Mouse (Mus musculus): Measurements from ENCODE around the gene Hoxa13. TPM values are rescaled to one million over a fixed set of nuclear protein-coding genes. Genes with fewer than 3 reads are reported as not detected.

The Hoxa13 gene
- polyA plus RNA-seq, 1 experiment from 2014 or later: not detected

DNA sequence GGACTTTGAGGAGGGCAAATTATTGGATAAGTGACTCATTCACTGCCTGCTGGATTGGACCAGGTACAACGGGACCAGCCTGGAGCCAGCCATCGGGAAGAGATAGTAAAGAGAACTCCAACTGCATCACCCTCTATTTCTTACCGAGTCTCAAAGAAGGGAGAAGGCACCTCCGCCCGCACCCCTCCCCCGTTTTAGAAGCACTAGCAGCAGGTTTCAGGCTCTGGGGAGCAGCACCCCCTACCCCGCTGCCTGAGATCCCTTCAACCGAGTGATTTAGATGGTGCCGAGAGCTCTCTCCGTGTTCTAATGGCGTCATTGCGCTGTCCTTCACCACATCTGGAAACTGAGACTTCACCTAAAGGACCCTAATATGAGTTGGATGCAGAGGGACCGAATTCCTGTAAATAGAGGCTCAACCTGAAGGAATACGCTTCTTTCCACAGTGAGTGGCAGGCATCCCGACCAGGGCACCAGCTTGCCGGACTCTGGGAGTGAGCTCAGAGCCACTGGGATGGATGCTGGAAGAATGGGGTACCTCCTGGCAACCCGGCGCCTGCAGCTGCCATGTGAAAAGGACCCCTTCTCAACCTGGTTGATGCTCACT is 4.7 kb upstream of the Hoxa13 start:
- ATAC-seq (ENCODE audit: low FRiP score) (no peak), DNase-seq (ENCODE audit: low spot score) (no peak)
- H3K4me2 ChIP-seq (replicated peaks): no peak overlapping the region
- H3K4me1 ChIP-seq (replicated peaks; ENCODE audit: control insufficient read depth, insufficient read depth, low read length): no peaks in the 10 kb centered on the region
- no peaks in the 10 kb centered on the region for H3K9me3 ChIP-seq (ENCODE audit: control insufficient read depth, low read length)
- no peak overlapping the region for H3K27ac ChIP-seq
- H3K4me3 ChIP-seq (replicated peaks; ENCODE audit: low read length): no peak overlapping the region
- H3K27me3 ChIP-seq (ENCODE audit: control insufficient read depth, insufficient read depth, low read length): peaks cover 96% of the 10 kb centered on the region
- no peaks in the 10 kb centered on the region for H3K36me3 ChIP-seq (replicated peaks; ENCODE audit: control insufficient read depth, insufficient read depth)
- under 1% methylated on average over 18 of the region's 18 CpGs for WGBS
- no peak overlapping the region for H3K9ac ChIP-seq

DNA sequence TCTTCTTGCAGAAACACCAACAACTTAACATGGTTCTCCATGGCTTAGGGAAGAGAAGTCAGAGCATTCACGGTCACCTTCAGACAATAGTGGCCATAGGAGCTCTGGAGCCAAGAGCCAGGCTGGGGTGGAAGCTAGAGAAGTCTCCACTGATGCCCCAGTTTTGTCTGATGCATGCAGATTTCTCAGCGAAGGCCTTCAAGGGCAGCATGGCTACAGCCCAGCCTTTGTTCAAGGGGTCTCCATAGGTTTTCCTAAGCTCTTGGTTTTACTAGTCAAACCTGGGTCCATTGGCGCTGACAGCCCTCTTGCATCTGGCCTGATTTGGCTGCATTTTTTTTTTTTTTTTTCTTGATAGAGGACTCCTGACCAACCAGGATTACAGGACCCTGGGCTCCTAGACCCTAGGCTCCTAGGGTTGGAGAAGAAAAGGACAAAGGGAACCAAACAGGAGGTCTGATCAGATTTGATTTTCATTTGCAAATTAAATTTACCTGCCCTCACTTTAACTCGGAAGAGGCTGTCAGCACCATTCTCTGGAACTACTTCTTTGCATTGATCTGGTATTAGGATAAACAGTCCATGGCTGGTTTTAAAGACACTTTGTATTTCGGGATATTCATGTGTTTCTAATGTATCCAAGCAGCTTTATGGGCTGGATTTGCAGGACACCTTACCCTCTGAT is 3.6 kb upstream of the Hoxa13 start:
- H3K36me3 ChIP-seq (replicated peaks; ENCODE audit: control insufficient read depth, insufficient read depth): no peaks in the 10 kb centered on the region
- DNase-seq (ENCODE audit: low spot score): no peak
- no peak overlapping the region for H3K4me2 ChIP-seq (replicated peaks)
- peaks cover 92% of the 10 kb centered on the region for H3K27me3 ChIP-seq (ENCODE audit: control insufficient read depth, insufficient read depth, low read length)
- 2% methylated on average over 5 of the region's 5 CpGs for WGBS
- H3K27ac ChIP-seq: no peak overlapping the region
- no peaks in the 10 kb centered on the region for H3K9me3 ChIP-seq (ENCODE audit: control insufficient read depth, low read length)
- no peak for ATAC-seq (ENCODE audit: low FRiP score)
- H3K4me1 ChIP-seq (replicated peaks; ENCODE audit: control insufficient read depth, insufficient read depth, low read length): no peaks in the 10 kb centered on the region; the same call in 1 of the 2 replicates
- H3K9ac ChIP-seq: no peak overlapping the region
- no peak overlapping the region for H3K4me3 ChIP-seq (replicated peaks; ENCODE audit: low read length)

- no peak overlapping the region for H3K4me2 ChIP-seq (replicated peaks)
- 2% methylated on average over 6 of the region's 6 CpGs for WGBS
- ATAC-seq (ENCODE audit: low FRiP score): no peak
Measured at GRCm38 (mm10) chr6:52263321-52263585, 2.6 kb upstream of the Hoxa13 start.

GRCm38 (mm10) chr6:52262463-52263320 is 2.0 kb upstream of the Hoxa13 start:
- no peaks in the 10 kb centered on the region; the same call in 1 of the 2 replicates for H3K4me1 ChIP-seq (replicated peaks; ENCODE audit: control insufficient read depth, insufficient read depth, low read length)
- 3% methylated on average over 24 of the region's 24 CpGs for WGBS
- no peak overlapping the region for H3K9ac ChIP-seq
- no peak overlapping the region for H3K27ac ChIP-seq
- DNase-seq (ENCODE audit: low spot score): no peak
- ATAC-seq (ENCODE audit: low FRiP score): no peak
- no peaks in the 10 kb centered on the region for H3K36me3 ChIP-seq (replicated peaks; ENCODE audit: control insufficient read depth, insufficient read depth)
- H3K4me2 ChIP-seq (replicated peaks): no peak overlapping the region
- H3K4me3 ChIP-seq (replicated peaks; ENCODE audit: low read length): no peak overlapping the region
- no peaks in the 10 kb centered on the region for H3K9me3 ChIP-seq (ENCODE audit: control insufficient read depth, low read length)
- H3K27me3 ChIP-seq (ENCODE audit: control insufficient read depth, insufficient read depth, low read length): peaks cover 92% of the 10 kb centered on the region

More at GRCm38 (mm10) chr6:52263321-52263585, 2.6 kb upstream of the Hoxa13 start:
- no peak for DNase-seq (ENCODE audit: low spot score)
- Histone ChIP-seq H3K27ac (no peak overlapping the region), H3K9ac (no peak overlapping the region), H3K9me3 (ENCODE audit: control insufficient read depth, low read length) (no peaks in the 10 kb centered on the region), H3K4me1 (replicated peaks; ENCODE audit: control insufficient read depth, insufficient read depth, low read length) (no peaks in the 10 kb centered on the region; the same call in 1 of the 2 replicates), H3K4me3 (replicated peaks; ENCODE audit: low read length) (no peak overlapping the region), H3K27me3 (ENCODE audit: control insufficient read depth, insufficient read depth, low read length) (peaks cover 92% of the 10 kb centered on the region), H3K36me3 (replicated peaks; ENCODE audit: control insufficient read depth, insufficient read depth) (no peaks in the 10 kb centered on the region)

GRCm38 (mm10) chr6:52261751-52262462 is 1.2 kb upstream of the Hoxa13 start:
- ATAC-seq (ENCODE audit: low FRiP score) (no peak), DNase-seq (ENCODE audit: low spot score) (no peak)
- H3K9me3 ChIP-seq (ENCODE audit: control insufficient read depth, low read length): no peaks in the 10 kb centered on the region
- no peaks in the 10 kb centered on the region for H3K36me3 ChIP-seq (replicated peaks; ENCODE audit: control insufficient read depth, insufficient read depth)
- H3K9ac ChIP-seq: no peak overlapping the region
- peaks cover 92% of the 10 kb centered on the region for H3K27me3 ChIP-seq (ENCODE audit: control insufficient read depth, insufficient read depth, low read length)
- no peaks in the 10 kb centered on the region; the same call in 1 of the 2 replicates for H3K4me1 ChIP-seq (replicated peaks; ENCODE audit: control insufficient read depth, insufficient read depth, low read length)
- WGBS: 4% methylated on average over 9 of the region's 9 CpGs
- no peak overlapping the region for H3K27ac ChIP-seq
- H3K4me2 ChIP-seq (replicated peaks): no peak overlapping the region
- H3K4me3 ChIP-seq (replicated peaks; ENCODE audit: low read length): no peak overlapping the region

- ATAC-seq (ENCODE audit: low FRiP score) (no peak), DNase-seq (ENCODE audit: low spot score) (no peak)
- under 1% methylated on average over 39 of the region's 39 CpGs for WGBS
- Histone ChIP-seq H3K27me3 (ENCODE audit: control insufficient read depth, insufficient read depth, low read length) (peaks cover 91% of the 10 kb centered on the region), H3K9ac (no peak overlapping the region), H3K27ac (no peak overlapping the region), H3K4me1 (replicated peaks; ENCODE audit: control insufficient read depth, insufficient read depth, low read length) (no peaks in the 10 kb centered on the region; the same call in 1 of the 2 replicates), H3K4me2 (replicated peaks) (peak overlapping the region; percentile 33; the same call in 1 of the 2 replicates), H3K4me3 (replicated peaks; ENCODE audit: low read length) (no peak overlapping the region), H3K9me3 (ENCODE audit: control insufficient read depth, low read length) (no peaks in the 10 kb centered on the region), H3K36me3 (replicated peaks; ENCODE audit: control insufficient read depth, insufficient read depth) (no peaks in the 10 kb centered on the region)
Measured at GRCm38 (mm10) chr6:52259811-52260261, 844 bp downstream of the Hoxa13 start.

GRCm38 (mm10) chr6:52259081-52259790 is 1.4 kb downstream of the Hoxa13 start:
- DNase-seq (ENCODE audit: low spot score) (no peak), ATAC-seq (ENCODE audit: low FRiP score) (no peak)
- Histone ChIP-seq H3K4me3 (replicated peaks; ENCODE audit: low read length) (no peak overlapping the region), H3K27ac (no peak overlapping the region), H3K27me3 (ENCODE audit: control insufficient read depth, insufficient read depth, low read length) (peaks cover 90% of the 10 kb centered on the region), H3K36me3 (replicated peaks; ENCODE audit: control insufficient read depth, insufficient read depth) (no peaks in the 10 kb centered on the region), H3K9me3 (ENCODE audit: control insufficient read depth, low read length) (no peaks in the 10 kb centered on the region), H3K4me2 (replicated peaks) (no peak overlapping the region), H3K4me1 (replicated peaks; ENCODE audit: control insufficient read depth, insufficient read depth, low read length) (no peaks in the 10 kb centered on the region; the same call in 1 of the 2 replicates), H3K9ac (no peak overlapping the region)
- 1% methylated on average over 24 of the region's 25 CpGs for WGBS

- under 1% methylated on average over 6 of the region's 6 CpGs for WGBS
- Histone ChIP-seq H3K4me2 (replicated peaks) (no peak overlapping the region), H3K4me1 (replicated peaks; ENCODE audit: control insufficient read depth, insufficient read depth, low read length) (no peaks in the 10 kb centered on the region; the same call in 1 of the 2 replicates), H3K9ac (no peak overlapping the region), H3K4me3 (replicated peaks; ENCODE audit: low read length) (no peak overlapping the region), H3K27me3 (ENCODE audit: control insufficient read depth, insufficient read depth, low read length) (peaks cover 90% of the 10 kb centered on the region), H3K27ac (no peak overlapping the region), H3K36me3 (replicated peaks; ENCODE audit: control insufficient read depth, insufficient read depth) (no peaks in the 10 kb centered on the region), H3K9me3 (ENCODE audit: control insufficient read depth, low read length) (no peaks in the 10 kb centered on the region)
- DNase-seq (ENCODE audit: low spot score): peak; percentile 92
- no peak for ATAC-seq (ENCODE audit: low FRiP score)
Measured at GRCm38 (mm10) chr6:52256956-52257355, 3.7 kb downstream of the Hoxa13 start.

Measured in hindbrain, embryonic 14.5 days (tissue).